Mouse (Mus musculus) heart, adult 18-20 months (tissue): ENCODE results near the gene Irf4. TPM values are rescaled to one million over a fixed set of nuclear protein-coding genes. Genes with fewer than 3 reads are reported as not detected.
A peak's percentile ranks its signal among the peaks of the same experiment; 100 is the strongest.

ENCODE experiments used
- DNase-seq, 2 experiments: peaks; one replicate each; pipeline ENCODE4 v3.0.0; 2021 to 2022; ENCODE audit warnings: mixed read lengths in 1 of 2
- total RNA-seq, 2 experiments: library from RNA; stranded (reverse); gene quantifications; 2 replicates each; pipeline ENCODE4 v1.2.3; 2021

The Irf4 gene
- total RNA-seq, 2 experiments from 2014 or later, result 1.1 to 5.5 TPM

DNA sequence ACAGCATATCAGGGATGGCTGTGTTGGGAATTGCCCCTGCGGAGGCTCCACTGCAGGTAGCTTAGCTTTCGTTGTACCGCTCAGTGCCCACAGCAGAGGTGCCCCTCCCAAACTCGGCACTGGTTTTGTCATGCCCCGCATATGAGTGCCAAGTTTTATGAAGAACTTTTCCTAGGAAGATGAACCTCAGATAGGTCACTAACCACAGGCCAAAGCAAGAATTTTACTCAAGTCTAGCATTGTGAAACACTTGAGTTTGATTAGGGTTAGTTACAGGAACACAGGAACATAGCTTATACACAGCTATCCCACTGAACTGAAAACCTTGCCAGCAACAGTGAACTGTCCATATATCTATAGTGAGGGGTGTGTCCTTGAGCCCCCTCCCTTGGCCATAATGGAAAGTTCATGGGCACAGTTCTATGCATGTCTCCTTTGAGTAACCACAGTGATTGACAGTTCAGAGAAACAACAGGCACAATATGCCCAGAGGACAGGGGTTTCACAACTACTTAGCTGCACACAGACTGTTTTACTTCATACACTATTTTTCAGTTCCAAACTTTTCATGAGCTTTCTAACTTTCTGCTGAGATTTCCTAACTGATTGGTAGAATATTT, 53.4 kb downstream of the Irf4 start:
- no peak for DNase-seq

- peak in 1 of 2 experiments; percentile 66 for DNase-seq
These were observed 60.2 kb downstream of the Irf4 start for GRCm38 (mm10) chr13:30809240-30809639.

- no peak for DNase-seq
These were observed 64.4 kb downstream of the Irf4 start for GRCm38 (mm10) chr13:30813464-30813863.

DNA sequence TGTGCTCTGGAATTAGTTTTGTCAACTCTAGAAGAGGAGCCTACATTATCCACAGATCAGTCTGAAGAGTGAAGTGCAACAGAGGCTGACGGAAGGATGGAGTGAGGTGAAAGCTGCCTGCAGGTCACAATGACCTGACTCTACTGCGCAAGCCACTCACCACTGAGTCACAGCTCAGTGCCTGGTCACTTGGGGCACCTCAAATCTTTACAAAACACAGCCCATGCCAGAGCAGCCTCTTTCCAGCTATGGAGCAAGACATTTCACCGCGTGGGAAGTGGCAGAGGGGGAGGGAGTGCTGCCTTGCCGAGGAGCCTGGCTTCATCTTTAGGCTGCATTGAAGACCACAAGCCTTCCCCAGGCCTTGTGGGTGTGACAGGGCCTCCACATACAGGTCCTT, 65.2 kb downstream of the Irf4 start:
- no peak for DNase-seq

Other genes with a start within 250 kb of the Irf4 start
- 1,000 to 10,000 TPM; 1,275 to 1,335 TPM for gene Uqcrfs1, start 203.9 kb upstream of the Irf4 start, total RNA-seq
- 10 to 100 TPM; 18.0 to 19.6 TPM for gene Dusp22, start 89.2 kb upstream of the Irf4 start, total RNA-seq
- under 1 TPM; 0.22 to 0.23 TPM for gene Hus1b, start 198.5 kb downstream of the Irf4 start, total RNA-seq
- gene Exoc2, start 224.9 kb downstream of the Irf4 start, total RNA-seq, result 10 to 100 TPM; 15.3 to 17.5 TPM
- not detected for gene Gm5447, start 225.0 kb downstream of the Irf4 start, total RNA-seq